Mouse (Mus musculus): ENCODE data around the gene Crtc2.
"Not testable (repeated sequence)": the region's sequence is repeated elsewhere in the genome, so short reads cannot be mapped to it uniquely, and the experiment has no call there.

Crtc2 gene

DNA sequence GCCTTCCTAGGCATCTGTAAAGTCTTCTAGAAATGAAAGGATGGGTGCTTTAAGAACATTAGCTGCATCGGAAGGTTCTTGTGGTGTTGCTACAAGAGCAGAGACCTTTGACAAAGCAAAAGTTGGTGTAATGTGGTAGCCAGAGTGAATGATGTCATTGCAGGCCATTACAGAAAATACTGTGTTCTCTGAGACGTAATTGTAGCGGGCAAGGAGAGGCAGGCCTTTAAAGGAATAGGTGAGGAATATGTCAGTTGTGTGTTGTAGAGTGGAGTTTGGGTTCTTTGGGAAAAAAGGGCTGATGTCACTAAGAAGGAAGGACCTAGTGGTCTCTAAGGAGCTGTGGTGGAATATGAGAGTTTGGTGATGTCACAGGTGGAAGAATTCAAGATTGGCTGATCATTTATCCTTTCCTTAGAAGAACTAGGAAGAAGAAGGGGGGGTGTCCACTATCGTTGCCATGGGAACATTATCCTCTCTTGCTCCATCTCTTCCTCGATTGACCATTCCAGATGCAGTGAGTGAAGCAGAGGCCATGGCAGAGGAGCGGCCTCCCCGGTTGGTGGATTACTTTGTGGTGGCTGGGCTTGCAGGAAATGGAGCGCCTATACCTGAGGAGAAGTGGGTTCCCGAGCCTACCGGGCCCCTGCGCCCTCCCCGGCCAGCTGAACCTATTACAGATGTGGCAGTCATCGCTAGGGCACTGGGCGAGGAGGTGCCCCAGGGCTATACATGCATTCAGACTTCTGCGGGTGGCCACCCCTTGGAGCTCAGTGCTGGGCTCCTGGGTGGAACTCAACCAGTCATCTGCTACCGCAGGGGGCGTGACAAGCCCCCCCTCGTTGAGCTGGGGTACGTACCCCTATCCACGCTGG, 13.2 kb downstream of the Crtc2 start:
- DNase-seq = no peak

DNA sequence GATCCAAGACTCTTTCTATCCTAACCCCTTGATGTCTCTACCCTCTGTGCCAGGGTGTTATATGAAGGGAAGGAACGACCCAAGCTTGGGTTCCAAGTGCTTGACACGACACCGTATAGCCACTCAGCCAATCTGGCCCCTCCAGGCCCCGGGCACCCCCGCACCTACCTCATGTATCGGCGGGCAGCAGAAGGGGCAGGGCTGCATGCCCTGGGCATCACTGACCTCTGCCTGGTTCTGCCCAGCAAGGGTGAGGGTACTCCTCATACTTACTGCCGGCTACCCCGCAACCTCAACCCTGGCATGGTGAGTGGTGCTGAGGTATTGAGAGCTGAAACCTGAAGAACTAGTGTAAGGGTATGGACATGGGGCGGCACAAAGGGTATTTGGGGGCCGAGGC, 14.2 kb downstream of the Crtc2 start:
- no peak for DNase-seq

DNA sequence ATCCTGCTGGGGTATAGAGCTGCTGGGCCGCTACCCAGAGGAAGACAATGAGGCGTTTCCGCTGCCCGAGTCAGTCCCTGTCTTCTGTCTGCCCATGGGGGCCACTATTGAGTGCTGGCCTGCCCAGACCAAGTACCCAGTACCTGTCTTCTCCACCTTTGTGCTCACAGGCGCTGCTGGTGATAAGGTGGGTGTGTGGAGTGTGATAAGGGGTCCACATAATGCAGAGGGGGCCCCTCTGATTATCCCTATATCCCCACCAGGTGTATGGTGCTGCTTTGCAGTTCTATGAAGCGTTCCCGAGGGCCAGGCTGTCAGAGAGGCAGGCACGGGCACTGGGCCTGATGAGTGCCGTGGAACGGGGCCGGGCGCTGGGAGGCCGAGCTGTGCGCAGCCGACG, 15.0 kb downstream of the Crtc2 start:
- DNase-seq = no peak

DNA sequence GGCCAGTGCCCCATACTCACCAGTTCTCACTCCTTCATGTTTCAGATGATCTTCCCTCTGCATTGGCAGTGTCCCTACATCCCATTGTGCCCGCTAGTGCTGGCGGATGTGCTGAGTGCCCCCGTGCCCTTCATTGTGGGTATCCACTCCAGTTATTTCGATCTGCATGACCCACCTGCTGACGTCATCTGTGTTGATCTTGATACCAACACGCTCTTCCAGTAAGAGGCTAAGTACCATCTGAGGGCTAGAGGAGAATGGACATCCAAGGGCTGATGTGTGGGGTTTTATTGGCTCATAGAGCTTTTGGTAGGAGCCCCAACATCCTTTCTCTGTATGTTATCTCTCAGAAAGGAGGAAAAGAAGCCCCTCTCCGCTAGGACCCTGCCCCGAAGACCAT, 16.8 kb downstream of the Crtc2 start:
- no peak for DNase-seq

DNA sequence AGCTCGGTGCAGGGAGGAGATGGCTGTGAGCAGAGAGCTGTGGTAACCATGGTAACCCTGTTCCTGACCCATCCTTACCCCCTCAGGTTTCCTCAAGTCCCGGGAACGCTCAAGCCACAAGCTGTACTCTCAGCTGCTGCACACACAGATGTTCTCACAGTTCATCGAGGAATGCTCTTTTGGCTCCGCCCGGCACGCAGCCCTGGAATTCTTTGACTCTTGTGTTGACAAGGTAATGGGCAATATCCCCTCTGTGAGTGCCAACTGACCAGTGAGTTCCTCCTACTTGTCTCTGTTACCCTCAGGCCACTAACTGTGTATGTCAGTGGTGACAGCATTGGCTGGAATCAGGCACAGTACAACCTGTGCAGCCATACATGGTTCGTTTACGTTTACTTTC, 18.2 kb downstream of the Crtc2 start:
- DNase-seq = no peak

DNA sequence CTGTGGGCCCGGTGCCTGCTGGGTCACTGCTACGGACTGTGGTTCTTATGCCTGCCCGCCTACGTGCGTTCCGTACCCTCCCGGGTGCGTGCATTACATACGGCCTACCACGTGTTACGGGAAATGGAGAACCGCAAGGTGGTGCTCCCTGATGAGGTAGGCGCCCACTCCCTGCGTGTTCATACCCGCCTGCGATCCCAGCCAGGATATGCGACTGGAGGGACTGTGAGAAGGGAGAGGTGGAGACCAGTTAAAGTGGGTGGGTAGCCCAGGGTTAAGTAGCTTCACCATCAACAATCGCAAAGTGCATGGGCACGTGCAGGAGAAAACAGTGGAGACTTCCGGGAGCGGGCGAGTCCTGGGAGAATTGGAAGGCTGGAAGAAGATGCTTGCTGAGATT, 19.9 kb downstream of the Crtc2 start:
- no peak for DNase-seq

DNA sequence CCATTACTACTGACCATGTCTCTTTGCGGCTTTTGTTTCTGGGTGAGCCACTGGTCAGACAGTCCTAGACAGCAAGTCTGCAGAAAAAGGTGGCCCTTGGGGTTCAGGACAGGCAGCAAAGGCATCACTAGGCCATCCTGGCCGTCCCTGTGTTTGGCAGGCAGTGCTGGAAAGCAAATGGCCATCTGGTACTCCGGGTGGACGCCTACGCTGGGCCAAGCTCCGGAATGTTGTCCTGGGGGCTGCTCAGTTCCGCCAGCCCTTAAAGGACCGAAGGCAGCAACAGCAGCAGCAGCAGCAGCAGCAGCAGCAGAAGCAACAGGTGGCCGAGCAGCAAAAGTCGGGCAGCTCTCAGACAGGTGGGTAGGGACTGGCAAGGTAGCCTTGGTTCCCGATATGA, 21.3 kb downstream of the Crtc2 start:
- DNase-seq = no peak

DNA sequence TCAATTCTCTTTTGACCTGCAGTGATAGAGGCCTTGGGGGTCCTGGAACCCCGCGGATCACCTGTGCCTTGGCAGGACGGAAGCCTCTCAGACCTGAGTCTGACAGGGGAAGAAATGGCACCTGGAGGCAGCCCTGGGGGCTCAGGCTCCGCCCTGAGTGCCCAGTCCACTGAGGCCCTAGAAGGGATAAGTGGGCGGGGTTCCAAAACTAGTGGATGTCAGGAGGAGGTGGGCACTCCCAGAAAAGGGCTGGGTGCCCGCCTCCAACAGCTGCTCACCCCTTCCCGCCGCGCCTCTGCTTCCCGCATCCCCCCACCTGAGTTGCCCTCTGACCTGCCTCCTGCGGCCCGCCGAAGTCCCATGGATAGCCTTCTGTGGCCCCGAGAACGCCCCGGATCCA, 22.9 kb downstream of the Crtc2 start:
- no peak for DNase-seq

DNA sequence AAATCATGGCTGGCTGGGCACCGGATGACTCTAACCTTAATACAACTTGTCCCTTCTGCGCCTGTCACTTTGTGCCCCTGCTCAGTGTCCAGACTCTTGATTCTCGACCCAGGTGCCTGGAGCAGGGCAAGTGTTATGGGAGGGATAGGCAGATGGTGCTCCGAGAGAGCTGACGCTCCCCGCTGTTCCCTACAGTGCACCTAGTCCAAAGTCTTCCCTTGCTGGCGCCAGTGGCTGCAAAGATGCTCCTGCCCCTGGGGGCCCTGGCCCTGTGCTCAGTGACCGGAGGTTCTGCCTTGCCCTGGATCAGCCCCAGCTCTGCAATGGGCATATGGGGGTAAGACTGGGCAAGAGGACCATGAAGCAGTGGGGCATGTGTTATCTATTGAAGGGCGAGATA, 23.8 kb downstream of the Crtc2 start:
- no peak for DNase-seq

DNA sequence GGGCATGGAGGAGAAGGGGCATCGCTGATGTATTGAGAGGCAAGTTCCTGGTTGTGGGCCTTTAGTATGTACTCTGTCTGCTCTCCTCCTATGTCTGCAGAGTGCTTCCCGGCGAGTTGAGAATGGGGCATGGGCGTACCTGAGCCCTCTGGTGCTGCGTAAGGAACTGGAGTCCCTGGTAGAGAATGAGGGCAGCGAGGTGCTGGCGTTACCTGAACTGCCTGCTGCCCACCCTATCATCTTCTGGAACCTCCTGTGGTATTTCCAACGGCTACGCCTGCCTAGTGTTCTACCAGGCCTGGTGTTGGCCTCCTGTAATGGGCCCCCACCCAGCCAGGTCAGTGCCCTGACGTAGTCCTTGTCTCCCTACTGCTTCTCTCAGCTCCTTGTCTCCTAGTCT, 24.2 kb downstream of the Crtc2 start:
- DNase-seq = no peak

DNA sequence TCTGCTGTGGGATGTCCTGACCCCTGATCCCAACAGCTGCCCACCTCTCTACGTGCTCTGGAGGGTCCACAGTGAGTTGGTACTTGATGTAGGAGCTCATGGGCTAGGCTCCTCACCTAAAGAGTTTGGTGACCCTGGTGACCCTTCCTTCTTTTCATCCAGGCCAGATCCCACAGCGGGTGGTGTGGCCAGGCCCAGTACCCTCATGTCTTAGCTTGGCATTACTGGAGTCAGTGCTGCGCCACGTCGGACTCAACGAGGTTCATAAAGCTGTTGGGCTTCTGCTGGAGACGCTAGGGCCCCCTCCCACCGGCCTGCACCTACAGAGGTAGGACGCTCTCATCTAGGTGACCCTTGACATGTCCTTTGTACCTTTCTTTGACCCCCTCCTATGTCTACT, 25.3 kb downstream of the Crtc2 start:
- DNase-seq = no peak

DNA sequence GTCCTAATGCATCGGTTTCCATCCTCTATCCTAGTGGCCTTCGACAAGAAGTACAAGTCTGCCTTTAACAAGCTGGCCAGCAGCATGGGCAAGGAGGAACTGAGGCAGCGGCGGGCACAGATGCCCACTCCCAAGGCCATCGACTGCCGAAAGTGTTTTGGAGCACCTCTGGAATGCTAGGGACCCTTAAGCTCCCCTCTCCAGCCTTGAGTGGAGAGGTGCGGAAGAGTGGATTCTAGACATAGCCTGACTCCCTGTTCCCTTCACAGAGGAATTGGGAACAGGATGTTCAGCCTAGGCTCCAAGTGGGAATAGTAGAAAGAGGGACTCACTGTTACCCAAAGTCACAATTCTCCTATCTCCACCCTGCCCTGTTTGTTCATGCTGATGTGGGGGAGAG, 25.8 kb downstream of the Crtc2 start:
- DNase-seq = no peak

DNA sequence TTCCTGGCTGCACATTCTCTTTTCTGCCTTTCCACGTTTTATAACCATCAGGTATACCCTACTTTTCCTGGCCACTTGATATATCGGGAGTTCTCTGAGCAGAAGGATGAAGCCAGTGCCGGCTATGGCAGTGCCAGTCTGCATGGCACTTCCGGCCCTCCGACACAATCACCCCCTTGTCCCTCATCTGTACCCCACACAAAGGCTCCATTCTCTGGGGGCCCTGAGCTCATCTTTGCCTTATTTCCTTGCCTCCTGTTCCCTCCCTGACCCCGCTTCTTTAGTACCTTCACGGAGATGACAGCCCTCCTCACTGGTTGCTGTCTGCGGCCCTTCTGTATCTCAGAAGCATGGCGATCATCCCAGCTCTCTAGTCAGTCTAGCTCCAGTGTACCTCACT, 26.7 kb downstream of the Crtc2 start:
- no peak for DNase-seq

DNA sequence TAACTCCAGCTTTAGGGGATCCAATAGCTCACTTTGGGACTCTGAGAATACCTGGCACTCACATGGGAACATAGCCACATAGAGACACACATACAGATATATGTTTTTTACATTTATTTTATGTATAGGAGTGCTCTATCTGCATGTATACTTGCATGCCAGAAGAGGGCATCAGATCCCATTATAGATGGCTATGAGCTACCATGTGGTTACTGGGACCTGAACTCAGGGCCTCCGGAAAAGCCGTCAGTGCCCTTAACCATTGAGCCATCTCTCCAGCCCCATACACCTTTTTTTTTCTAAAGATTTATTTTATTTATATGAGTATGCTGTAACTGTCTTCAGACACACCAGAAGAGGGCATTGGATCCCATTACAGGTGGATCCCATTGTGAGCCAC, 30.2 kb downstream of the Crtc2 start:
- no peak for DNase-seq

DNA sequence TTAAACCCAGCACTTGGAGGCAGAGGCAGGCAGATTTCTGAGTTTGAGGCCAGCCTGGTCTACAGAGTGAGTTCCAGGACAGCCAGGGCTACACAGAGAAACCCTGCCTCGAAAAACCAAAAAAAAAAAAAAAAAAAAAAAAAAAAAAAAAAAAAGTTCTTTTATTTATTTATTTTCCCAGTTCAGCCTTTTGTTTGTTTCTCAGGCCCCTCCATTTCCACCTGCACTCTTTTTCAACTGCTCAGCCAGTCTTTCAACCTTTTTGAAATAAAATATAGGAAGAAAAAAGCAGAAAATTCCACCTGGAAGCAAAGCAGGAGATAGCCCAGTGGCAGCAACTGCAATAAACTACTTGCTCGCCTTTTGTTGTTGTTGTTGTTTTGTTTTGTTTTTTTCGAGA, 35.4 kb downstream of the Crtc2 start:
- DNase-seq = not testable (repeated sequence)

DNA sequence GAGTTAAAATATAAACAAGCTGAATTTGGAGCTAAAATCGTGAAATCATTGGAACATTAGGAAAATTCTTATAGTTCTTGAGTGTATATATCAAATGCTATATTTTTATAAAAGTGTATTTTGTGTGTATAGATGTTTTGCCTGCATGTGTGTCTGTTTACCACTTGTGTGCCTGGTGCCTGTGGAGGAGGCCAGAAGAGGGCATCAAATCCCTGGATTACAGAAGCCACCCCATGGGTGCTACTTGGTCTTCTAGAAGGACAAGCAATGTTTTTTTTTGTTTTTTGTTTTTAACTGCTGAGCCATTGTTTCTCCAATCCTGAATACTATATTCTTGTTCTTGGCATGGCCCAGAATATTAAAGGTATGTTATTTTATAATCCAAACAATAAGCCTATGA, 36.6 kb downstream of the Crtc2 start:
- no peak for DNase-seq

DNA sequence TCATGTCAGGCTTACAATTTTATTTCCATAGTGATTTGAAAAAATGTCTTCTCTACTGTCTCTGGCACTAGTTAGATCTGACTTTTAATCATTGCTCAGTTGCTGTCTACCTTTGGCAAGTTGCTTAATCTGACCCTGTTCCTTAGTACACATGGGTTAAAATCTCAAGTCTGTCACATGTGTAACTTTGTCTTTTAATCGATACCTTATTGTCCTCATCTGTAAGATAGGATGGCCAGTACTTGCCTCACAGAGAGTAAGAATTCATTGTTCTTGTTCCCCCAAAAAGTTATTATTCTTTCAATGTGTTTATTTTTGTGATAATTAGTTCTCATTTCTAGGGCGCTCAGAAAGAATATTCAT, 38.0 kb downstream of the Crtc2 start:
- DNase-seq = no peak

DNA sequence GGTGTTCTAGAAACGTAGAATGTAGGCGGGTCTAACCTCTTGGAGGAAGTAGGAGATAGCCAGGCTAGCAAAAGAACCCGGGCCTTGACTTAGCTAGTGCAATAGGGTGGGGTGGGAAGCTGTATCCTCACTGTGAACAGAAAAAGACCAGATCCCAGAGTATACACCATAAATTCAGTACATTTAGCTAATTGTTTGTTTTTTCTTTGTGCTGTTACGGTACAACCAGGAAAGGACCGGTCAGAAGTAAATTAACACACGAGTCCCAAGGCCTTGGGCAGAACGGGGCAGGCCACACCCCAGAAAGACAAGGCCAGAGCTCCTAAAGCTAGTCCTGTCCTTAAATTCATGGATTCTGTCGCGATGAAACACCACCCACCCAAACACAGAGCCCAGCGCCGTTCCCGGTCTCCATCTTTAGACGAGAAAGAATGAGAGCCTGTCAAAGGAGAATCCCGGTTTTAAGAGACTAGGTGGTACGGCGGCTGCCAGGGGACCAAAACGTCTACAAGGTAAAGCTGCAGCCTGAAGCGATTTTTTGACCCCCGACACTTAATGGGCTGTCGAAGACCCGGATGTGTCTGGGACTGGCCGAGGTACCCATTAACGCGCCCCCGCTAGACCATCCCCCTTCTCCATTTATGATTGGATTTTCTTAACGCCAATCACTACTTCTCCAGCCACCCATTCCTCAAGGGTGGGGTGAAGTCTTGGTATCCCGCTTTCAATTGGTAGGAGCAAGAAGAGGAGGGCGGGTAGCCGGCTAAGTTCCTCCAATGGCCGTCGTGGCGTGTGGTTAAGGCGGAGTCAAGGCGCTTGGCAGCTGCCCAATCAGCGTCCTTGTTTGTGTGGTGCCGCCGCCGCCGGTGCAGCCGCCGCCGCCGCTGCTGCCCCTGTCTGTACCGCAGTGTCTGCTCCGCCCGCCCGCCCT, 38.6 kb downstream of the Crtc2 start, which contains the start of gene Gatad2b:
Gene Gatad2b, plus strand, starts transcription at position 834 of the 931 bp plus-strand sequence.
- DNase-seq = peak; percentile 98 to 99

DNA sequence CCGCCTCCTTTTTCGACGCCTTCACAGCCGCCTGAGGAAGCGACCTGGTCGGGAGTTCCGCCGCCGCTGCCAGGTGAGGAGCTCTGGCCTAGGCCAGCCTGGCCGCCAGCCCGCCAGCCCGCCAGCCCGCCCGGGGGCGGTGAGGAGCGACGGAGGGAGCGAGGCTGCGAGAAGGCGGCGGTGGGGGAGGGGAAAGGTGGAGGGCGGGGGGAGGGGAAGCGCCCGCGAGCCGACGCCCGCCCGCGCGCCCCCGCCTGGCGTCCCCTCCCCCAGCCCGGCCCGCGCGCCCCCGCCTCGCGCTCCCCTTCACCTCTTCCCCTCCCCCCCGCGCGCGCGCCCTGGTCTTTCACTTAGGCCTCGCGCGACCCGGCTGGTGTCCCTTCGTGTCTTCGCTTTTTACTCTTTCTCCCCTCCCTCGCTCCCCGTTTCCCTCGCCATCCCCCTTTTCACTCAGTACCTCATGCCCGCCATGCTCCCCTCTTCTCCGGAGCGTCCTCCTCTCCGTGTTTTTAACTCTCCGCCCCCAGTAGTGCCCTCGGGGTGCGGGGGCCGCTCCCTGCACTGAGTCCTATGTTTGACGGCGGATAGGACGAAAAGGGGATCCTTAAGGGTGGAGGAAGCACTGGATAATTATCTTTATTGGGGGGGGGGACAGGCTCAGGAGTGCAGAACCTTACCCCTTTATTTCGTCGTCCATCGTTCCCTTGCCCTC, 39.5 kb downstream of the Crtc2 start:
- peak; percentile 85 to 91 for DNase-seq

DNA sequence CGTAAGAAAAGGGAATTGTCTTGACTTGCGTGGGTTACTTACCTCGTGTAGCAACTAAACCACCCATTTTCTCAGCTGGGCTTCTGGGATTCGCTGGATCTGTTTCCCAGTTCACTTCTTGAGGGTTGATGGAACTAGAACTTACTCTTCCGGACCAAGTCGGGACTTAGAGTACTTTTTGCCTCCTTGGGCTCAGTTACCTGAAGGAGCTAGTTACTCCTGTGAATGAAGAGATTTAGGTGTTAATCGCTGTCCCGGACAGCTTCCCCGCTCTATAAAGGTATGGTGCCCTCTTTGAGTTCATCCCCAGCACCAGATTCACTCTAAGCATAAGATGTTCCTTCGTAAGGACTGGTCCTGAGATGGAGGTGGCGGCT, 40.1 kb downstream of the Crtc2 start:
- DNase-seq = peak; percentile 11 to 14

DNA sequence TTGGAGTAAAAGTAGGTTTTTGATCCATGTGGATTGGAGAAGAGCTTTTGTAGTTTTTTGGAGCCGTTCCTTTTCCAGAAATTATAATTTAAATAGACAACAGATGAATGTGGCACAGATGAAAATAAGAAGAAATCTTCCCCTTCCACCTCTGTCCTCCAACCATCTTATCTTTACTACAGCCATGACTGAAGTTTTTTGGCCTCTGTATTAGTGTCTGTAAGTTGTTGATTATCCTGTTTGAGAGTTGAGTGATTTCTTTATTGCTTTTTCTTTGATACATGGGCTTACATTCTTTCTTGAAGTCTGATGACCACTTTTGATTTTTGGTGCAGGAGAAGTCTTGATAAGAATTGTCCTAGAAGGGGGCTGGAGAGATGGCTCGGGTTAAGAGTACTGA, 40.7 kb downstream of the Crtc2 start:
- DNase-seq = no peak

DNA sequence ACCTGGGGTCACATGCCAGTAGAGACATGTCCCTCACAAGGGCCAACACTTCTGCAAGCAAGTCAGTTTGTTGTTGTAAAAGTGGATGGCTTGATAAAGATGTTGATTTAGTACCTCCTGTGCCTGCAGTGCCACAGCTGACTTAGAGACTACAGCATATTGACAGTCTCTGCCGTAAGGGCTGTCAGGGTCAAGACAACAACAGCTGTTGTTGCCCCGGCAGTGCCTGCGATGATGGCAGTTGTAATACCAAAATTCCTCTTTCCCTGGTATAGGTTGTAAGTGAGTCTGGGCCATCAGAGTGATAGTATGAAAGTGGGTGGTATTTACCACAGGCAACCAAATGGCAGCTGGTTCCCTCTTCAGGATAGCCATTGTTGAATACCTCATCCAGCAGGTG, 51.8 kb downstream of the Crtc2 start:
- DNase-seq = no peak

DNA sequence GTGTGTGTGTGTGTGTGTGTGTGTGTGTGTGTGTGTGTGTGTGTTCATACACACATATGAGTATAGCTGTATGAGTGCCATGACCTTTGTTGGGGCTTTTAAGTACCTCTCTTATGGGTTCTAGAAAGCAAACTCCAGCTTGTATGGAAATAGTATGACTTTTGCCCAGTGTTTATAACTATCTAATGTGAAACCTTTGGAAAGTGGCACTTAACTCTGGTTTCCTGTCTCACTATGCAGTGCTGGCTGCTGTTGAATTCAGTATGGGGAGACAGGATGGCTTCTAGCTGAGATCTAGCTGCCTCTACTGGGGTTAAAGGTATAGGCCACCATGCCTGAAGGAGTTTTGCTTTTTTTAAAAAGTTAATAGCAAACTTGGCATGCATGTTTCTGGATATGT, 55.6 kb downstream of the Crtc2 start:
- no peak for DNase-seq
